Mouse (Mus musculus) lung, postnatal 14 days (tissue): Measurements from ENCODE around the gene P2ry12.

Experiments used
- DNase-seq: peaks from one replicate; pipeline ENCODE4 v3.0.0; 2021

The P2ry12 gene

DNA sequence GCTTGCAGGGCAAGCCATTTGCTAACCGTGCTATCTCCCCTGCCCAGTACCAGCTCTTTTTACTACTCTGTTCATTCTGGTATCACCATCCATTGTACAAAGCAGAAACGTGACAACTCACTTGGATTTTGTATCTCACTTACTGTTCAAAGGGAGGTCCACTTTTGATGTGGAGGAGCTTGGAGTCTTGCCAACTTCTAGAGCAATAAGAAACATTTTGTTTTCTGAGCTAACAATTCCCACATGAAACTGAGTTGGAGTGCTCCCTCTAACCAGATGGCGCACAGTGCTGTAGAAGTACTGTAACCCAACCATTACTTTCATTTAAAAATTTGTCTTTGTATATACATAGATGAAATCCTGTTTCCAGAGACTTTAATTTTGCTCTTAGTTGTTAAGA lies 31.8 kb downstream of the P2ry12 start:
- no peak for DNase-seq

DNA sequence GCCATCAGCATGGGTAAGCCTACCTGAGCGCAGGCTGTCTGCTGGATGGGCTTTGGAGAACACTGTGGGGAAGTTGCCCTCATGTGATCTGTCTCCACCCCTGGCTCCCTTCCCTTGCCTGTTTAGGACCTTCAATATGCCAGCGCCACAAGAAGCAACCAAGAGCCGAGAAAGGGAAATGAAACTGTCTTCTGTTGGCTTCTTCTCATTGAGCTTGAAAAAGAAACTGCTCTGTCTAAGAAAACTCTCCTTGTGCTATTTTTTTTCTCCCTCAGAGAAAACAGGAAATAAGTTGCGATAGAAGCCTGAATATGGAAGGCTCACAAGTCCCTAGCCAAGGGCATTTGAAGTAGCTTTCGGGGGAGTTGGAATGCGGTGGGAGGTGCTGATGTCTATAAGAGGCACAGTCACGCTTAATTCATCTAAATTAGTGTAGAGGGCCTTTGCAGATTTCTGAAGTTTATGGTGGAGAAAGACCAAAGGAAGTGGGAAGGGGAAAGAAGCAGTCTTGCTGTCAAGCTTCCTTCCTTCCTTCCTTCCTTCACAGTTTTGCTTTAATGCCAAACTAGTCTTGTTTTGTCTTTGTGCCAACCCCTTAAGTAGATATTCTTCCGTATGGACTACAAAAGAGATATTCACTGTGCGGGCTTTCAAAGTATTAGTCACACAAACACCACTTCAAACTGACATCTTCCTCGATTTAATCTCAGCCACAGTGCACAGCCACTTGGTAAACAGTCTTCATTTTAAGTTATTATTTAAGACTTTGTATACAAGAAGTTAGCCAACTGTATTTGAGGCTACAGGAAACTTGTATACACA lies 33.7 kb downstream of the P2ry12 start:
- DNase-seq: no peak

DNA sequence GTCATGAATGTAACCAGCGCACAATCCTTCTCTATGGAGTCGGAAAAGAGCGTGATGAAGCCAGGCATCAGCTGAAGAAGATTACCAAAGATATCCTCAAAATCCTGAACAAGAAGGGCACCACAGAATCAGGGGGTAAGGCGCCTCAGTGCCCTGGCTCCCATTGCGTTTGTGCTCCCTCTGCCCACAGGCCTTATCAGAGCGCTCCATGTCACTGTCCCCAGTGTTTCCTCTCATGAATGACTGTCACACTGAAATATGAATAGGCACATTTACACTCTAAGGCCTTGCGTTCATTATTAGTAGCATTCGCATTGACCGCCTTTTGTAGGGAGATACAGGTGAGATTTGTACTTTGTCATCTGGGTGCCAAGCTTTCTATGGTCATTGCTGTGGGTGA lies 35.0 kb downstream of the P2ry12 start:
- DNase-seq: no peak

DNA sequence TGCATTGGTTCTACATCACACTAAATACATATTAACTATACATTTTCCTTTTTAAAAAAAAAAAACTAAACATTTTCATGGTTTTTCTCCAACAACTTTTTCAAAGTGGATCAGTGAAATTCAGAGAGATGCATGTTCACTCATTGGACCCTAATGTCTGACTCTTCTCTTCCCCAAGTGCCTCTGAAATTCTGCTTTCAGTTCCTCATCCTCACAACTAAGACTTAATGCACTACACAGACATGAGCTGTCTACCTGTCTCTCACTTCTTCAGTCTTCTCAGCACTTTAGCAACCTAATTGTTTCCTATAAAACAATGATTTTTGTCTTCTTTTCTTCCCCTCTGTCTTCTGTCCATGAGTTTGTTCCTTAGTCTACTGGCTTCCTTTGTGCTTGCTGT lies 37.3 kb downstream of the P2ry12 start:
- no peak for DNase-seq

DNA sequence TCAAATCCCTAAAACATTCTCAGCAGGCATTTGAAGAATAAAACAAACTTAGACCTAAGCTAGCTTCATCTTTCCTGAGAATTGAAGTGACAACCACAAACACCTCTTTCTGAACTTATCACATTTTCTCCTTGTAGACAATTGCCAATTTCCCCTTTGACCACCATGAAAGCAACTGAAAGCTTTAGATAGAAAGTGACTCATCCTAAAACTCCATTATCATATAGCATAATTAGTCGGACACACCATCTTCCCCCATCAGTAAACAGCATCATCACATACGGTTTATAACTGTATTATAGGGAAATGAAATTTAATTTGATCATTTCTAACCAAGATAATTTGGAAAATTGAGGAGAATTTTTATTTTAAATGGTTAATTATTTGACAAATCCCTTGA lies 40.4 kb downstream of the P2ry12 start:
- DNase-seq: no peak

DNA sequence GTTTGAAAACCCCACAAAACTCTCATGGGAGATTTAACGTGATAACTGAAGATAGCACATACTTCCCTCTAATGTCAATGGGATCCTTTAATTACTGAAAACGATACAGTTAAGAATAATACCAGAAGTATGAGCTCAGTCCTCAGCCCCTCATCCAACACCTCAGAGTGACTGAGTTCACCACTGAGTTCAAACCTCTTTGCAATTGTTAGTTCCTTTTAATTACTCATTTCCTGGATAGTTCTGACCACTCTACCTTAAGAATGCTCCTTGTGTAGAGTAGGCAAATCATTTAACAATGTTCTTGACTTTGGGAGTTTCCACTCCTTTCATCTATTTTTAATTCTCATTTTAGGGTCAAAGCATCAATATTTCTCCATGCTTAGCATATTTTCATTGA lies 43.3 kb downstream of the P2ry12 start:
- no peak for DNase-seq

DNA sequence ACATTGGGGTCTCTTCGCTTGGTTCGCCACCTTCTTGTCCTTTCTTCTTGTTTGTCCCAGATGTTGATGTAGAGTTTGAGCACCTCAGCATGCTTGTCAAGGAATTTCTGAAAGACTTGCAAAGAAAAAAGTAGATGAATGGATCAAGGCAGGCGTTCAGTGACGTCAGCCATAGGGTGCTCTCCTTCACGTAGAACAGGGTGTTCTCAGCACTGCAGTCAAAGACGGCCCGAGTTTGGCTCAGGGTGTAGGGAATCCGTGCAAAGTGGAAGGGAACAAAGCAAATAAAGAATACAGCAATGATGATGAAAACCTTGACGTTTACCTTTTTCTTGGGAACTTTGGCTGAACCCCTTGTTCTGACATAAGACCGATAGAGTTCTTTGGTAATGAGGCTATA lies 45.5 kb downstream of the P2ry12 start:
- no peak for DNase-seq

DNA sequence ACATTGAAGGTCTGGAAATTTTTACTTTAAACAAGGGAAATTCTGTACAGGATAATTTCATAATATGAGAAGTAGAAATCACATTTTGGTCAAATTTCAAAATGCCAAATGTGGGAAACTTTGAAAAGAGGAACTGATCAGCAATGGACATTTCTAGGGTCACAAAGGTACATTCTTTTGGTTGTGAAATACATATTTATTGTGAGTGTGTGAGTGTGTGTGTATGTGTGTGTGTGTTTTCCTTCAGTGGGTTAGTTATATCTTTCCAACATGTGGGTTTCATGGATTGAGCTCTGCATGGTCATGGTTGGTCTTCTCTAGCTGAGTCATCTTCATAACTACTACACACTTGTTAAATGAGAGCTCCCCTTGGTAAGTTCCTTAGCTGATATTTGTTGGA lies 50.3 kb downstream of the P2ry12 start:
- DNase-seq: no peak

DNA sequence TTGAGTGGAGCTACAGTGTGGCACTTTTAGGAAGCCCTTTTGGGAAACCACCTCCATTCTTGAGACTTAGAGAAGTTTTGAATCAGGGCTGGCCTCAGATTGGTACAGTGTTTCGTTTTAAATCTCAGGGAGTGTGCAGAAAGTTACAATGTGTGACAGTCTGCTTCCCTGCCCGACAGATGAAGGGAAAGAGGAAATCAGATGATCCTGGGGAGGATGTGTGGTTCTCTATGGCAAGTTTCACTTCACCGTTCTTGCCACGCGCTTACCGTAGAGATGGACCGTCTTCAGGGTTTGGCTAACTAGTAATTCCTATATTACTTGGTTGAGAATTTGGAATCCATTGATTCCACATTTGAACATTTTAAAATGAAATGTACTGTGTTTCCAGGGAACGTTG lies 50.9 kb downstream of the P2ry12 start:
- no peak for DNase-seq

DNA sequence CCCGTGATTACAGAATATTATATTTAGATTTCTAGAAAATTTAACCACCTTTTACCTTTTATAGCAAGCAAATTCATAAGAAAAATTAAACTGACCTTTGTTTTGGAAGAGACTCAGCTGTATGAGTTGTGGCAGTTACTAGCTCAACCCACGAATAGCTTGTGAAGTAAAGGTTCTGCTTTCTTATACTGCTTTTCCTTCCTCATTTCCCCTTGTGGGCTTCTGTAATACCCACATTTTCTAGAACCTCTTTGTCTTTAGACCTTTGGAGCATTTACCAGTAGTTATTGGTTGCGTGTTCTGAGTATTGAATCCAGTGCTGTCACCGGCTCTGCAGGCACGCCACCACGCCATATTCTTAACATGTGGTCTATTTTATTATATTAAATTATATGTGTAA lies 51.9 kb downstream of the P2ry12 start, which contains the start of gene P2ry13:
P2ry13 (minus strand) TSS at position 156 of the 400 bp plus-strand sequence.
- DNase-seq: no peak

DNA sequence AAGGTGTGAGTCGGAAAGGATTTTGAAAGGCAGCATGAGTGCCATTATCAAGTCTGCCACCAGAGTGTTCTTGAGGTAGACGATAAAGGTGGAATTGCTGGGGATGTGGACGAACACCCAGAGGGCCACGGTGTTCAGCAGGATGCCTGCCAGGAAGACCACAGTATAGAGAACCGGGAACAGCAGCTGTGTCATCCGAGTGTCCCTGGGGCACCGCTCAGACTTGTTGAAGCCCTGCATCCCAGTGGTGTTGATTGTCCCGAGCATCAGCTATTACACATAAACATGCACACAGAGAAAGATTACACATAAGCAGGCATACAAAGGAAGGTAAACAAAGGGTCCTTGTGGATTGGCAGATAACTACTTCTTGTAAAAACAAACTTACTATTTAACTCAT lies 52.6 kb downstream of the P2ry12 start:
- DNase-seq: no peak

DNA sequence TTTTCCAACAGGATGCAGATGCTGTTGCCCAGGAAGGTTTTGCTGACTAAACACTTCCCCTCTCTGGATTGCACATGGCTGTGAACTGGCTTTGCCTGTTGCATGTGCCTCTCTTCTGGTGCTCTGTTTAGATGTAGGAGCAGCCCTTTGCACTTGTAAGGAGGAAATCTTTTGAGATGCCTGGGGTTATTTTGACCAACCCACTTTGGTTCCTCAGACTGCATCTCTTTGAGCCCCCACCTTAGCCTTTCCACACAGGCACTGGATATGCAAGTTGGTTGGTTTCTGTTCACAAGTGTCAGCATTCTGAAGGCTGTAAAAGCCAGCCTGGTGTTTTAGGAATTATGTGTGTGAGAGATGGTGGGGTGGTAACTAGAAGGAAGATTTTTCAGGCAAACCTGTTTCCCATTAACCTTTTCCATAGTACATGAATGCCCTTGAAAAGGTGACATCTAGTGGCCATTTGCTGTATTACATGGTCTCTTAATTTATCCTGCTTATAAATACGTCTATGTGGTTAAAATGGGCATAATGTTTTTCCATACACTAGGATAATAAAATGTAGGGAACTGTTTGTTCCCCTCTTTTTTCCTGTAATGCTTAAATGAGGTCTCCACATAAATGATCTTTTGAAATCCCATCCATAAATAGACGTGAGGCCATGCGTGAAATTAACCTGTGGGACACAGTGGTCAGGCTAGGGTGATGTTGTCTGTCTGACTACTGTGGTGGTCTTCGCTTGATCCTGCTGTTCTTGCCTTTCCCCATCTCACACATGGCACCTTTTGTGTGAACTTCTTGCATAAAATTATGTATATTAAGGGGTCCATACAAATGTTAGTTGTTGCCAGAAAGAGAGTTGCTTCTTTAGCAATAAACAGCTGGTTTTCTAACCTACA lies 53.8 kb downstream of the P2ry12 start:
- peak; percentile 69 for DNase-seq

DNA sequence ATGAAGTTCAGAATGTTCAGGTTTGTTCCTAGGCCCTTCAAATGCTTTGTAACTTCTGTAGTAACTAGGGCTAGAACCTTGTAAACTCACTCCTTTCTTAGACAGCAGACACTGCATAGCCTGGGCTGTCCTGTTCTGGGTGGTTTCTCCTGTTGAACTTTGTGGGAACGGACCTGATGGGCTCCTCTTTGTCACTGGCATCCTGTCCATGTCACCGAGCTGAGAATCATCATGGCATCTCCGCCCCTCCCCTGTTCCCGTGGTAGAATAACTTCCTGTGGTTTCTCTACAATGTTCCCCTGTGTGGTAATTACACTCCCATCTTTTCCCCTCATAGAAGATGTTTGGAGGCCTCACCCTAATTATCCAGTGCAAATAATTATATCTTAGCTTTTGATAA lies 56.7 kb downstream of the P2ry12 start:
- no peak for DNase-seq

DNA sequence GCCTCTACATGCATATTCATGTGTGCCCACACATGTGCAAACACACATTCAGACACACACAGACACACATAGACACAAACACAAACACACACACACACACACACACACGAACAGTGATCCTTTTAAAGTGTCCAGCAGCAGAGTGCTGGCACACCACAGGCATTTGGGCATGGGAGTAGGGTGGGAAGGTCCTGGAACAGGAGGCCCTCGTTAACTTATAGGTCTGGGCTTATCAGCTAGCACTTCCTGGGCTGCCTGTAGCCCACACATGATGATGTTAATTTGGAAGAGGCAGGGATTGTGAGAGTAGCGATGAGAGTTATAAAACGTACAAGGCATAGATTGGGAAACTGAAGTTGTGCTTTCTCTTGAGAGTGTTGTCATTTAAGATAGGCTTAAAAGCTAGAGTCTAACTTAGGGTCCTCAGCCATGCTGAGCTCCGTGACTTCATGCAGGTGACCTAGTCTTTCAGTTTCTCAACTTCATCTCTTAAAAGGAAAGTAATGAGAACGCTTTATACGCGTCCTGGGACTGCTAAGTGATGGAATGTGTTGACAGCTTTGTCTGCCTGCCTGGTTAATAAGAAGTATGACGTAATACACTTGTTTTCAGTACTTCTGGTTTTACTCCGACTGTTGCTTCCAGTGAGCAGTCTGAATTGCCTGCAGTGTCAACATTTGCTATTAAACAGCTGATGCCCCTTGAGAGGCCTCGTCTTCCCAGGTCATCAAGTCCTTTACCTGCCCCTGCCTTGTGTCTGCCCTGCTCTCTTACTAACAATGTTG lies 57.8 kb downstream of the P2ry12 start:
- DNase-seq: no peak

DNA sequence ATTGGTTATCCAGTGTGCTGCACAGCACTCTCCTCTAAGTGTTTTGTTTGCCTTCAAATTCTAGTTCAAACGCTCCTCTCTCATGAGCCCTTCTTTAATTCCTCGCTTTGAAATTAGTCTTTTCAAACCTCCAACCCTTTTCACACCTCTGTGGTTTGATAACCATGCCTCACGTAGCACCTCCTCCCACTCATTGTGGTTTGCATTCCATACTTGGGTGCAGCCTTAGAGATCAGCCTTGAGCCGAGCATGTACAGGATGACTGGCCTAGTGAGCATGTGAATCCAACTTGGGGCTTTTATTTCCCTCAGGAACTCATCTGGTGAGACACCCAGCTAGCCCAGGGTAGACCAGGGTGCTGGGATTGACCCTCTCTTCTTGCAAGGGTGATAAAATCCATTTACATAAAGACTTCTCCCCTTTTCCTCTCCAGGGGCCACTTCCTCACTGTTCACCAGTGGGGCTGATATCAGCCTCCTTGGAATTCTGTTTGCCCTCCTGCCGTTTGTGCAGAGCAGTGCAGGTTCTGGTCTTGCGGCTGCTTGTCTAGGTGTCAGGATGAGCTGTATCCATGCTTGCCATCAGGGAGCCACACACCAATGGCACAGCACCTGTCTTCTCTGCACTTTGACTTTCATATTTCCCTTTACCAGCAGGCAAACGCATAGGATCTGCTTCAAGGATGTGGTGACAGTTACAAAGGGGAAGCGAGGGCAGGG lies 58.7 kb downstream of the P2ry12 start:
- DNase-seq: no peak

DNA sequence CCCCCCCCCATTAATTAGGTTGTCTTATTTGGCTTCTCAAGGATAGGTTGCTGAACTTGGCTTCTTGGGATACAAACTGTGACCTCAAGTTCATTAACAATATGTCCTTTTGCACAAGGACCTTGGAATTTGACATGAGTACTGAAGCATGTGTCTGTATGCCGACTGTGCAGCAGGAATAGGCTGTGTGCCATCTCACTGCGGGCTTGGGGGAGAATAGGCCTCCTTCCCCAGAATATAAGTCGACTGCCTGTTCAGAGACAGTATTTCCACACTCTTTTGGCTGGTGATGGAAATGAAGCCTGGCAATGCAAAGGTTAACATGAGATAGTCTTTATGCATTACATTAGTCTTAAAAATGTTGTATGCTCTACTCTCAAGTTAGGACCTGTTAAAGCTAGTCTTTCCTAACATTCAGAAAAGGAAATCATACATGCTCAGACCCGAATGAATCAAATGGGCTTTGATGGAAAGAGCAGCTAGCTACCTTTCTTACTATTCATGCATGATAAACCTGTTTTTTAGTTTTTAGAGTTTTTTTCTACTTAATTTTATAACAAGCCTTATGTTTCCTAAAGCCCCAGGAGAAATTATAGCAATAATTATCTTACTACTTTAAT lies 65.2 kb downstream of the P2ry12 start:
- no peak for DNase-seq

DNA sequence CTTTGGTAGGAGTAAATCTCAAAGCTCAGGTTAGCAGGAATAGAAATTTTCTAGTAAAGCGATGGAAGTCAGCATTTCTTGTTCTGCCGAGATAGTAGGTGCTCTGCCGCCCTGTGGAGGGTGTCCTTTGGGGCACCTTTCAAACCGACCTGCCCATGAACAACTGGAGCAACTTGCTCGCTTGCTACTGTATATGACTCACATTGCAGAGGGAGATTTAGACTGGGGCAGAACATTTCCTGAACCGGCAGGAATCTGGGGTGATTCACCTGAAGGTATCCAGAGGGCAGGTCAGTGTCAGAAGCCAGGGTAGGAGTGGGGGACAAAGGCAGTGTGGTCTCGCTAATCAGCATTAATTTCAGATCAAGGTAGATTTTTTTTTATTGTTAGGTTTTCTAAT lies 67.7 kb downstream of the P2ry12 start, which contains the start of gene Gpr87:
Gpr87 (minus strand) TSS at position 167 of the 400 bp plus-strand sequence.
- DNase-seq: no peak

DNA sequence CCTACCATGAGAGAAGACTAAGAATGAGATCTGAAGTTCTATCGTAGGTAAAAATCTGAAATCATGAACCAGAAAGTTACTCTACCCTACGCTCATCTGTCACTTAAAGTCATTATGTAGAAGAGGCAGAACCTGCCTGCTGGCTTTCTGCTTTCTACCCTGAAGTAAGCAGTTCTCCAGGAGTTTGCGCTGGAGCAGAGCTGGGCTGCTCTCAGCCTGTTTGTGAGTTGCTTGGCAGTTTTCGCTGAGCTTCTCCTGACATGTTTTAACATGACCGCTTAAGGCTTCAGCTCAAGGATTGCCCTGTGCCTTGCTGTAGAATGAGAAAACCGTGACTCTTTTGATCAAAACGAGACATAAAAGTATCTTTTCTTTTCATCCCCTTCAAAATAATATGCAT lies 68.6 kb downstream of the P2ry12 start:
- no peak for DNase-seq

DNA sequence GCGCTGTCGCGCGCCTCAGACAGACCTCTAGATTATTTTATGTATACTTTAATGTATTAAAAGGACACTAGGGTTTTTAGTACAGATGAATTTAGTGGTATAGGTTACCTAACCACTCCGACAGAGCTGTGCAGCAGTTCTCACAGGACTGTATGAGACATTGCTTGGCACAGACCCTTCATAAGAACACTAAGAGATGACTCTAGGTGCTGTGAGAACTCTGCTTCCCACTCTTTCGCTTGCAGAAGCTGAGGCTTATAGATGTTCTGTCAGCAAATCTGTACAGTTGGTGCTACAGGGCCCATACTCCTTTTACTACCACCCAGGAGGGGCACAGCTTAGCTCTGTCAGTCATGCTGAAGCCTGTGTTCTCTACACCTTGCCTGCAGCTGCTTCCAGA lies 71.0 kb downstream of the P2ry12 start:
- DNase-seq: no peak

DNA sequence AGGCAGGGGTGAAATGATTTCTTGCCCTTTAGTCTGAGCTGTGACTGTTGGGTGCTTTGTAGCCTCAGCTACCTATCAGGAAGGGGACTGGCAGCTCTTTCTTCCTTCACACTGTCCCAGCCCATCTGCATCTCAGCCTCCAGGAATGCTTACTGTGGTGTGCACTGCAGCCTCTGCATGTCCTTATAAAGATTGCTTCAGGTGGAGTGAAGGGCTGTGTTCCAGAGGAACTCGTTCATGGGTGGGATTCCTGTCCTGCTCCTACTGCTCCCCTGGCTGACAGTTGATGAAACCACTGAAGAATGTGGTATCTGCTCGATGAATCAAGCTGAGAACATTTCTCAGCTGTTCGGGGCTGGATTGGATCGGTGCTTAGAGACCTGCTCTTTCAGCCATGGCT lies 75.3 kb downstream of the P2ry12 start:
- no peak for DNase-seq

DNA sequence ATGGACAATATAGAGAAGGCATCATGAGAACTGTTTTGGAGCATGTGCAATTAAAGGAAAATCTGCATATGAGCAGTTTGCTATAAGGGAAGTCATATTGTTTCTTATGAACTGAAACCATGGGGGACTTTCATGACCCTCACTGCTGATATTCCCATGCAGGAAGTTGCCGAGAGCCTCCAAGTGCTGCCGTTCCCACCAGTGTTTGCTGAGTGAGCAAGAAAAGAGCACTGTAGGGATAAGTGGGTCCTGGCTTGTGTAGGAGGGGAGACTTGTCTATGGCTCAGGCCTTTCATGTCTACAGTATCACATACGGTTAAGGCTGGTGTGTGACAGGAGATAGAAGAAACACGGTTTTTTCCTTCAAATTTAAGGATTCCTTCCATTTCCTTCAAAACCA lies 77.0 kb downstream of the P2ry12 start:
- DNase-seq: no peak

DNA sequence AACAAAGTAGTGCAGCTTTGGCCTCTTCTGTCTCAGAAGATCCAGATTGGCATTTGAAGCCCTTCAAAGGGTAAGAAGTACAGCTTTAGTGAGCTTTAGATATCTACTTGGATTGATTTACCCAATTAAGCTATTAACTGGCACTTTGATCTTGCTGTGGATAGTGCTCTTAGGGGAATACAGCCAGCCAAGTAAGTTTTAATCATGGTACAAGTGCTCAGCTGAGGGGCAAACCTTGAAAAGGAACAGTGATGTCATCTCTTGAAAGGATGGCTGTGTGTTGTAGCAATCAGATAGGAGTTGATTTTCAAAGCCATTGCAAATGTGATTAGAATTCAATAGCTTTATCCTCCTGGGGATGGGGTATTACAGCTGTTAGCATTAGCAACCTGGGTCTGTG lies 80.5 kb downstream of the P2ry12 start:
- DNase-seq: no peak
